Mouse (Mus musculus) embryonic facial prominence, embryonic 14.5 days (tissue): ENCODE measurements around the gene Spats1. TPM values are rescaled to one million over a fixed set of nuclear protein-coding genes. Genes with fewer than 3 reads are reported as not detected.
"Not testable (repeated sequence)": the region's sequence is repeated elsewhere in the genome, so short reads cannot be mapped to it uniquely, and the experiment has no call there.

Source experiments
- ATAC-seq: fragments of 200-750 bp; cut with Nextera tagmentation; 2 replicates; pipeline ENCODE4 v1.8.0; 2017; ENCODE audit warnings: low read depth, moderate number of reproducible peaks, moderate TSS enrichment
- DNase-seq: peaks from one replicate; pipeline ENCODE4 v3.0.0-alpha.2; 2015; ENCODE audit warnings: low spot score
- H3K27ac ChIP-seq: fragments of 300-500 bp; sonication (generic); replicated peaks from 2 replicates; pipeline ENCODE4 v1.5.1; 2014; ENCODE audit warnings: low read depth, mild to moderate bottlenecking, low read length, moderate library complexity
- H3K27me3 ChIP-seq: fragments of 300-500 bp; sonication (generic); replicated peaks from 2 replicates; pipeline ENCODE4 v1.6.1; 2014; ENCODE audit warnings: low read length; ENCODE audit not compliant: control insufficient read depth, insufficient read depth
- H3K36me3 ChIP-seq: fragments of 300-500 bp; sonication (generic); 2 replicates; pipeline ENCODE4 v1.6.1; 2014; ENCODE audit warnings: low read length, mixed read lengths; ENCODE audit not compliant: control insufficient read depth, insufficient read depth
- H3K4me1 ChIP-seq: fragments of 300-500 bp; sonication (generic); 2 replicates; pipeline ENCODE4 v1.6.1; 2014; ENCODE audit warnings: antibody characterized with exemption, low read length; ENCODE audit not compliant: control insufficient read depth, insufficient read depth
- H3K4me2 ChIP-seq: fragments of 300-500 bp; sonication (generic); 2 replicates; pipeline ENCODE4 v1.6.1; 2014; ENCODE audit warnings: low read depth, mild to moderate bottlenecking, low read length, moderate library complexity, mixed read lengths
- H3K4me3 ChIP-seq: fragments of 300-500 bp; sonication (generic); 2 replicates; pipeline ENCODE4 v1.5.1; 2014; ENCODE audit warnings: low read depth, mild to moderate bottlenecking, low read length
- H3K9ac ChIP-seq: fragments of 300-500 bp; sonication (generic); 2 replicates; pipeline ENCODE4 v1.6.1; 2014; ENCODE audit warnings: low read depth, mild to moderate bottlenecking, low read length, moderate library complexity, mixed read lengths
- H3K9me3 ChIP-seq: fragments of 300-500 bp; sonication (generic); 2 replicates; pipeline ENCODE4 v1.6.1; 2016; ENCODE audit warnings: low read length; ENCODE audit not compliant: control insufficient read depth
- WGBS: fragments of 180-500 bp; shearing (Covaris S2); extraction: QIAGEN DNeasy Blood & Tissue Kit; methylation state at CpG from one replicate; pipeline ENCODE4 v1.1.7; 2014; 5-methylcytosine and 5-hydroxymethylcytosine counted together
- polyA plus RNA-seq: library from polyadenylated mRNA; unstranded; fragments of >200 nt; fragmentation: Nextera tagmentation; extraction: Ambion mirVana; gene quantifications from 2 replicates; pipeline ENCODE4 v1.2.1, GENCODE M21; 2014

Spats1 gene
- polyA plus RNA-seq, 1 experiment from 2014 or later: 0.95 TPM

- WGBS: 89% methylated on average over 2 of the region's 2 CpGs
These were observed 63.6 kb downstream of the Spats1 start for GRCm38 (mm10) chr17:45411617-45412016.

GRCm38 (mm10) chr17:45408719-45409118 is 66.5 kb downstream of the Spats1 start:
- Histone ChIP-seq H3K36me3 (peaks cover 86% of the 10 kb centered on the region), H3K9ac (no peak overlapping the region), H3K27ac (no peak overlapping the region), H3K4me2 (no peak overlapping the region), H3K27me3 (no peaks in the 10 kb centered on the region), H3K4me1 (no peaks in the 10 kb centered on the region), H3K4me3 (no peak overlapping the region), H3K9me3 (no peaks in the 10 kb centered on the region)
- ATAC-seq (no peak), DNase-seq (no peak)
- WGBS: 94% methylated on average over 2 of the region's 2 CpGs

More at GRCm38 (mm10) chr17:45411617-45412016, 63.6 kb downstream of the Spats1 start:
- not testable (repeated sequence) for H3K4me1 ChIP-seq, H3K9ac ChIP-seq, H3K27ac ChIP-seq, H3K9me3 ChIP-seq, ATAC-seq, H3K4me3 ChIP-seq, DNase-seq, H3K4me2 ChIP-seq, H3K27me3 ChIP-seq
- peaks cover 89% of the 10 kb centered on the region for H3K36me3 ChIP-seq

GRCm38 (mm10) chr17:45406281-45406680 is 68.9 kb downstream of the Spats1 start:
- WGBS: 97% methylated on average over 10 of the region's 10 CpGs
- no peak overlapping the region for H3K4me3 ChIP-seq
- H3K36me3 ChIP-seq: peaks cover 73% of the 10 kb centered on the region
- DNase-seq (no peak), ATAC-seq (no peak)
- H3K4me2 ChIP-seq: no peak overlapping the region
- peaks cover 8% of the 10 kb centered on the region; the same call in 1 of the 2 replicates for H3K4me1 ChIP-seq
- H3K9ac ChIP-seq: no peak overlapping the region
- H3K9me3 ChIP-seq: no peaks in the 10 kb centered on the region
- H3K27ac ChIP-seq: no peak overlapping the region
- no peaks in the 10 kb centered on the region for H3K27me3 ChIP-seq

DNA sequence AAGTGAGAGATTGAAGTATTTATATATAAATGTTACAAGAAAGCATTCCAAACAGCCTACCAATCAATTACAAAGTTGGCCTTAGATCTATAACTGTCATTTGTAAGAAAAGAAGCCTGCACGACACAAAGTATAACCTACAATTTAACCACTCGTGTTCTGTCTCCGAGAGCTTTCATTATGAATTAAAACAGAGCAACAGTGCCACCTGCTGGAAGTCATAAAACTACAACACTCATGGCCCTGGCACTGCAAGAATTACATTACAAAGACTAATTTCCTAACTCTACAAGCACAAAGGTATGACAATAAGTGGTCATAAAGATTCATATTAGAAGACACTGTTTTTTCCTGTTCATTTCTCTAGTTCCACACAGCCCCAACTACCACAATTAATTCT is 72.0 kb downstream of the Spats1 start:
- 0 out of 2 replicates have a peak overlapping the region, but pooled peaks have one; percentile 4 for H3K4me2 ChIP-seq
- H3K27me3 ChIP-seq: no peaks in the 10 kb centered on the region
- no peaks in the 10 kb centered on the region for H3K9me3 ChIP-seq
- no peak overlapping the region for H3K4me3 ChIP-seq
- 2% methylated on average over 3 of the region's 3 CpGs for WGBS
- peaks cover 60% of the 10 kb centered on the region for H3K36me3 ChIP-seq
- H3K9ac ChIP-seq: no peak overlapping the region
- DNase-seq (peak; percentile 86), ATAC-seq (no peak)
- H3K4me1 ChIP-seq: peaks cover 8% of the 10 kb centered on the region; the same call in 1 of the 2 replicates
- H3K27ac ChIP-seq: no peak overlapping the region

- Histone ChIP-seq H3K4me1 (peaks cover 8% of the 10 kb centered on the region; the same call in 1 of the 2 replicates), H3K36me3 (peaks cover 61% of the 10 kb centered on the region), H3K4me3 (no peak overlapping the region), H3K27ac (peak overlapping the region; percentile 71), H3K9ac (no peak overlapping the region), H3K9me3 (no peaks in the 10 kb centered on the region), H3K4me2 (0 out of 2 replicates have a peak overlapping the region, but pooled peaks have one; percentile 4), H3K27me3 (no peaks in the 10 kb centered on the region)
- 50% methylated on average over 3 of the region's 3 CpGs for WGBS
- DNase-seq: no peak
- no peak for ATAC-seq
These were observed 72.6 kb downstream of the Spats1 start for GRCm38 (mm10) chr17:45402601-45403000.

DNA sequence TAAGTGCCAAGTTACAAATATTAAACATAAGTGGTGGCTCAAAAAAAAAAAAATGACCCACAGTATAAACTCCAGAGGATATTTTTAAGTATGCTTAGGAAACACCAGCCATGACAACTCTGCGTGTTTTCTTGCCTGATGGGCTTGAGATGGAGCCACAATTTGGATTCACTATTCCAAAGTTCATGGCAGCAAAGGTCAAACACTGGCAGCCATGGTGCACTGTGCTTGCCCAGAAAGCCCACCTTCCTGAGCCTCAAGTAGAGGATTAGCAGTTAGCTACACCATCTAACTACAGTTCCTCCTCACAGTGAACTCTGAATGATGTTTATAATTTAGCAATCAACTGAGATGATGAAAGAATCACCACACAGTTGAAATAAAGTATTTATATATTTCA is 73.1 kb downstream of the Spats1 start:
- DNase-seq: no peak
- no peak overlapping the region for H3K4me3 ChIP-seq
- H3K9me3 ChIP-seq: no peaks in the 10 kb centered on the region
- H3K4me2 ChIP-seq: no peak overlapping the region
- no peak overlapping the region for H3K9ac ChIP-seq
- no peak for ATAC-seq
- H3K4me1 ChIP-seq: peaks cover 8% of the 10 kb centered on the region; the same call in 1 of the 2 replicates
- 91% methylated on average over 1 of the region's 1 CpGs for WGBS
- no peaks in the 10 kb centered on the region for H3K27me3 ChIP-seq
- H3K27ac ChIP-seq: 0 out of 2 replicates have a peak overlapping the region, but pooled peaks have one; percentile 28
- H3K36me3 ChIP-seq: peaks cover 60% of the 10 kb centered on the region

DNA sequence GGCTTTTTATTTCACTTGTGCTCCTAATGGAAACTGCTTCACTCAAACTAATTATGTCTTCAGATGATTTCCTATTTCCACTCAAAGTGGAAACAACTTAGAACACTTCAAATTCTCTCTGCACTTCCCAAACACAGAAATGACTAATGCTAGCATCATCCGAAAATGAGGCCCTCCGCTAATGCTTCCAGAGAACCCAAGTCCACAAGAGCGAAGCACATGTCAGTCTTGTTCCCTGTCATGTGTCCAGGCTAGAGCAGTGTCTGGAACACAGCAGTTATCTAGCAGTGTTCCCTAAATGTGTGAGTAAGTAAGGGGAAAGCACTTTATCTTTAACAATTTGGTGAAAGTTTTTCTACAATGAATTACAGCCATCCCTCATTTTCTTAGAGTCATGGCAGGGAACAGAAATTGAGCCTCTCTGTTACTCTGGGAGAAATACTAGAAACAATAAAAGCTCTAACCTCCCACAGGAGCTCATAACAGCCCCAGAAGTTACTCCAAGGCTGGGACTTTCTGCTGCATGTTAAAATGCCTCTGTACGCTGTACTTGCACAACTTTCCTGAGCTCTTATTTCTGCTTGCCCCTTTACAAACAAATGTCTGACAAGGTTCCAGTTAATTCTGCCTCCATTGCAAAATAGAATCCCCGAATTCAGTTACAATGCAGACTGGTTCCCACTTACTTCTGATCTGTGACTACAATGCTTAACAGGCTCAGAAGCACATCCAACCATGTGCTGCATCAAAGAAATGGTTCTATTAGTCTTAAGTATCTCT is 73.9 kb downstream of the Spats1 start:
- Histone ChIP-seq H3K9me3 (no peaks in the 10 kb centered on the region), H3K9ac (no peak overlapping the region), H3K27me3 (no peaks in the 10 kb centered on the region), H3K4me2 (no peak overlapping the region), H3K4me1 (peaks cover 8% of the 10 kb centered on the region; the same call in 1 of the 2 replicates), H3K4me3 (no peak overlapping the region), H3K27ac (no peak overlapping the region; the same call in 1 of the 2 replicates), H3K36me3 (peaks cover 53% of the 10 kb centered on the region)
- ATAC-seq (no peak), DNase-seq (no peak)
- 88% methylated on average over 5 of the region's 5 CpGs for WGBS

- DNase-seq: no peak
- no peaks in the 10 kb centered on the region for H3K9me3 ChIP-seq
- no peak overlapping the region for H3K4me3 ChIP-seq
- H3K27me3 ChIP-seq: no peaks in the 10 kb centered on the region
- H3K4me1 ChIP-seq: peaks cover 8% of the 10 kb centered on the region; the same call in 1 of the 2 replicates
- H3K36me3 ChIP-seq: peaks cover 49% of the 10 kb centered on the region
- no peak for ATAC-seq
- no peak overlapping the region for H3K9ac ChIP-seq
- H3K4me2 ChIP-seq: no peak overlapping the region
- H3K27ac ChIP-seq: no peak overlapping the region
- 94% methylated on average over 2 of the region's 2 CpGs for WGBS
These were observed 77.2 kb downstream of the Spats1 start for GRCm38 (mm10) chr17:45398021-45398420.
